Mouse (Mus musculus) CD4-positive, CD25-positive, alpha-beta regulatory T cell, adult 2 months (primary cell): ENCODE data around the gene Serbp1.
A peak's percentile ranks its signal among the peaks of the same experiment; 100 is the strongest.

Experiments
- DNase-seq: peaks from one replicate; pipeline ENCODE4 v3.0.0-alpha.2; 2012; ENCODE audit warnings: low read depth, low spot score

Gene Serbp1

GRCm38 (mm10) chr6:67301230-67301629 lies 63.3 kb downstream of the Serbp1 start:
- DNase-seq = no peak

GRCm38 (mm10) chr6:67302471-67302870 lies 64.5 kb downstream of the Serbp1 start:
- DNase-seq = peak; percentile 20

GRCm38 (mm10) chr6:67303210-67303609 lies 65.2 kb downstream of the Serbp1 start:
- DNase-seq = no peak

GRCm38 (mm10) chr6:67308994-67309393 lies 71.0 kb downstream of the Serbp1 start:
- DNase-seq = no peak

- no peak for DNase-seq
Observed at GRCm38 (mm10) chr6:67309752-67310151, 71.8 kb downstream of the Serbp1 start.

- no peak for DNase-seq
Observed at GRCm38 (mm10) chr6:67314697-67315096, 76.7 kb downstream of the Serbp1 start.

- no peak for DNase-seq
Observed at GRCm38 (mm10) chr6:67317068-67317467, 79.1 kb downstream of the Serbp1 start.

- peak; percentile 55 for DNase-seq
Observed at GRCm38 (mm10) chr6:67317827-67318338, 79.9 kb downstream of the Serbp1 start.

- DNase-seq = peak; percentile 81
Observed at GRCm38 (mm10) chr6:67318451-67318850, 80.5 kb downstream of the Serbp1 start.

- DNase-seq = no peak
Observed at GRCm38 (mm10) chr6:67323788-67324187, 85.8 kb downstream of the Serbp1 start.

GRCm38 (mm10) chr6:67337943-67338342 lies 100.0 kb downstream of the Serbp1 start:
- no peak for DNase-seq

- peak; percentile 37 for DNase-seq
Observed at GRCm38 (mm10) chr6:67339494-67339893, 101.5 kb downstream of the Serbp1 start.
